Mouse (Mus musculus): Measurements from ENCODE around the gene Birc6. TPM values are rescaled to one million over a fixed set of nuclear protein-coding genes. Genes with fewer than 3 reads are reported as not detected.

Birc6 gene
- polyA plus RNA-seq, 1 experiment from 2014 or later, result 90.9 TPM

DNA sequence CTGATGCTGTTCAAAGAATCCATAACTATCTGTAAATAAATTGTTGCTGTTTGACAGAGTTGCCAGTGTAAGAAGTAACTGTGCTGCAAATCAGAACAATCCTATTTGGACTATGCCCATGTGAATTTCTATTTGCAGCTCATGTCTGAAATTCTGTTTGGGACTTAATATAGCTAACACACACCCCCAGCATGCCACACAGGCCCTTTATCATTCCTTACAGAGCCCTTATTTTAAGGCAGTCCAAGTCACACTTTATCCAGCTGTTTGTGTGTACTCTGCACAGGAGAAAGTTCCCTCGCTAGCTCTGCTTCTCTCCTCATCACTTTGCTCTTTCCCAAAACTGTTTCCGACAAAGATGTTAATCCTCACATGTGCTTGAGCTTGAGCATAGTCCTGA is 15.5 kb downstream of the Birc6 start:
- H3K9me3 ChIP-seq (ENCODE audit: control insufficient read depth, low read length), result no peaks in the 10 kb centered on the region
- no peak for ATAC-seq
- no peak overlapping the region for H3K4me2 ChIP-seq (ENCODE audit: low read length)
- H3K4me3 ChIP-seq (replicated peaks; ENCODE audit: low read length), result no peak overlapping the region
- H3K27me3 ChIP-seq (replicated peaks; ENCODE audit: control insufficient read depth, insufficient read depth, low read length), result no peaks in the 10 kb centered on the region
- H3K36me3 ChIP-seq (ENCODE audit: control insufficient read depth, insufficient read depth), result peaks cover 9% of the 10 kb centered on the region
- H3K27ac ChIP-seq (ENCODE audit: low read length), result no peak overlapping the region
- H3K4me1 ChIP-seq (replicated peaks; ENCODE audit: control insufficient read depth, insufficient read depth, low read length), result no peaks in the 10 kb centered on the region
- WGBS, result 92% methylated on average over 2 of the region's 2 CpGs
- no peak overlapping the region for H3K9ac ChIP-seq (replicated peaks; ENCODE audit: low read depth, low read length)

DNA sequence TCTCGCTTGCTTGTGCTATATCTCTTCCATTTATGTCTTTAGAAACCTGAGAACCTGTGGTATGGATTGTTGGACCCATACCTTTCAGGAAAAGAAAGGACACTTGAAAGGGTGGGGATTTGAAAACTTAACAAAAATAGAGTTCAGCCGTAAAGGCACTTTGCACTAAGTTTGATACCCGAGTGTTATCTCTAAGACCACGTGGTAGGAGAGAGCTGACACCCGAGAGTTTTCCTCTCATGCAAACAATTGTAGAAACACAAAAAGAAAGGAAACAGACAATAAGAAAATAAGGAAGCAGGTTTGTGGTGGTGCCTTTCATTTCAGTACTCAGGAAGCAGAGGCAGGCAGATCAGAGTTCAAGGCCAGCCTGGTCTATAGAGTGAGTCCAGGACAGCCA is 26.0 kb downstream of the Birc6 start:
- no peak overlapping the region for H3K4me2 ChIP-seq (ENCODE audit: low read length)
- peaks cover 10% of the 10 kb centered on the region; the same call in 1 of the 2 replicates for H3K36me3 ChIP-seq (ENCODE audit: control insufficient read depth, insufficient read depth)
- WGBS, result 88% methylated on average over 5 of the region's 5 CpGs
- H3K27me3 ChIP-seq (replicated peaks; ENCODE audit: control insufficient read depth, insufficient read depth, low read length), result no peaks in the 10 kb centered on the region
- no peak for ATAC-seq
- H3K4me3 ChIP-seq (replicated peaks; ENCODE audit: low read length), result no peak overlapping the region
- H3K4me1 ChIP-seq (replicated peaks; ENCODE audit: control insufficient read depth, insufficient read depth, low read length), result no peaks in the 10 kb centered on the region
- H3K9ac ChIP-seq (replicated peaks; ENCODE audit: low read depth, low read length), result no peak overlapping the region
- no peak overlapping the region for H3K27ac ChIP-seq (ENCODE audit: low read length)
- H3K9me3 ChIP-seq (ENCODE audit: control insufficient read depth, low read length), result no peaks in the 10 kb centered on the region

DNA sequence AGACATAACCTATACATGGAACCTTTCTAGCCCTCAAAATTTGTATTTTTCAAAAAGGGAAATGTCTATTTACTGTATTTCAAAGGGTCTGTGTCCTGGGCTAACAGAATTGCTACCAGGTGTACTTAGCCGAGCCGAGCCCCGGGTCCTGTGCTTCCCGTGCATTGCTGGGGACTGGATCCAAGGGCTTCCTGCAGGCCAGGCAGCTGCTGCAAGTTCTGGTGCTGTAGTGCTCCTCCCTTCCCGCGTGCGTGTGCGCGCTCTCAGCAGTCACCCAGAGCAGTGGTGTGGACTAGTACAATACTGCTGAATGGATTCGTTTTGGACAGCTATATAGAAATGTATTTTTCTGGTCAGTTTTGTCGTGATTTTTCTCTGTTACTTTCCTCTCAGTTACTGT is 31.8 kb downstream of the Birc6 start:
- Histone ChIP-seq H3K9ac (replicated peaks; ENCODE audit: low read depth, low read length) (no peak overlapping the region), H3K4me3 (replicated peaks; ENCODE audit: low read length) (no peak overlapping the region), H3K9me3 (ENCODE audit: control insufficient read depth, low read length) (no peaks in the 10 kb centered on the region), H3K4me1 (replicated peaks; ENCODE audit: control insufficient read depth, insufficient read depth, low read length) (no peaks in the 10 kb centered on the region), H3K36me3 (ENCODE audit: control insufficient read depth, insufficient read depth) (peaks cover 9% of the 10 kb centered on the region; the same call in 1 of the 2 replicates), H3K27me3 (replicated peaks; ENCODE audit: control insufficient read depth, insufficient read depth, low read length) (no peaks in the 10 kb centered on the region), H3K27ac (ENCODE audit: low read length) (no peak overlapping the region), H3K4me2 (ENCODE audit: low read length) (no peak overlapping the region)
- ATAC-seq, result no peak
- WGBS, result 91% methylated on average over 11 of the region's 11 CpGs

DNA sequence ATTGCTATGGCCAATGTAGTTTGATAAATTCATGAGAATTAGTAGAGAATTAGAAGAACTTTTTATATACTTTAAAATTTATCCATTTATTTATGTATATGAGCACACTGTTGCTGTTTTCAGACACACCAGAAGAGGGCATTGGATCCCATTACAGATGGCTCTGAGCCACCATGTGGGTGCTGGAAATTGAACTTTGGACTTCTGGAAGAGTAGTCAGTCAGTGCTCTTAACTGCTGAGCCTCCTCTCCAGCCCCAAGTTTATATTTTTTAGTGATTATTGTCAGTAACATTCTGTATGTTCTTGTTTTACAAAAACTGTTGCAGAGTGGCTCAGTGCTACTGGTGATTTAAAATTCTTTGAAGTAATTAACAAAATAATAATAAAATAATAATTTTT is 36.1 kb downstream of the Birc6 start:
- Histone ChIP-seq H3K4me2 (ENCODE audit: low read length) (no peak overlapping the region), H3K9me3 (ENCODE audit: control insufficient read depth, low read length) (no peaks in the 10 kb centered on the region), H3K4me1 (replicated peaks; ENCODE audit: control insufficient read depth, insufficient read depth, low read length) (no peaks in the 10 kb centered on the region), H3K27ac (ENCODE audit: low read length) (no peak overlapping the region), H3K4me3 (replicated peaks; ENCODE audit: low read length) (no peak overlapping the region), H3K27me3 (replicated peaks; ENCODE audit: control insufficient read depth, insufficient read depth, low read length) (no peaks in the 10 kb centered on the region), H3K36me3 (ENCODE audit: control insufficient read depth, insufficient read depth) (0 out of 2 replicates have a peak, but pooled peaks cover 2% of the 10 kb centered on the region), H3K9ac (replicated peaks; ENCODE audit: low read depth, low read length) (no peak overlapping the region)
- ATAC-seq, result no peak

DNA sequence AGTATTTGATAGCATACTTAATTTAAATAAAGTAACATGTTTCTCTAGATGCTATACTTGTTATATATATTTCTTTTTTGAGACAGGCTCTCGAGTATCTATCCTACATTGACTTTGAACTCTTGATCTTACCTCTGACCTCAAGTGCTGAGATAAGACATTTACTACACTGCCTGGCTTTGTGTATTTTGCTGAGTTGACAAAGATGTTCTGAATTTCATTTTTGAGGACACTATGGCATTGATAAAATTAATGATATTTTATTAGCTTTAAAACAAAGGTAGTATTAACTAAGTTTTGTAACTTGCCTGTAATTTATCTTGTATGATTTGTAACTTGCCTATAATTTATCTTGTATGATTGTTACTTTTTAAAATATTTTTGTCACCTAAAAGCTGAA is 41.1 kb downstream of the Birc6 start:
- Histone ChIP-seq H3K4me2 (ENCODE audit: low read length) (no peak overlapping the region), H3K4me1 (replicated peaks; ENCODE audit: control insufficient read depth, insufficient read depth, low read length) (no peaks in the 10 kb centered on the region), H3K9me3 (ENCODE audit: control insufficient read depth, low read length) (no peaks in the 10 kb centered on the region), H3K9ac (replicated peaks; ENCODE audit: low read depth, low read length) (no peak overlapping the region), H3K36me3 (ENCODE audit: control insufficient read depth, insufficient read depth) (no peaks in the 10 kb centered on the region), H3K4me3 (replicated peaks; ENCODE audit: low read length) (no peak overlapping the region), H3K27ac (ENCODE audit: low read length) (no peak overlapping the region), H3K27me3 (replicated peaks; ENCODE audit: control insufficient read depth, insufficient read depth, low read length) (no peaks in the 10 kb centered on the region)
- no peak for ATAC-seq
- WGBS, result 96% methylated on average over 1 of the region's 1 CpGs

DNA sequence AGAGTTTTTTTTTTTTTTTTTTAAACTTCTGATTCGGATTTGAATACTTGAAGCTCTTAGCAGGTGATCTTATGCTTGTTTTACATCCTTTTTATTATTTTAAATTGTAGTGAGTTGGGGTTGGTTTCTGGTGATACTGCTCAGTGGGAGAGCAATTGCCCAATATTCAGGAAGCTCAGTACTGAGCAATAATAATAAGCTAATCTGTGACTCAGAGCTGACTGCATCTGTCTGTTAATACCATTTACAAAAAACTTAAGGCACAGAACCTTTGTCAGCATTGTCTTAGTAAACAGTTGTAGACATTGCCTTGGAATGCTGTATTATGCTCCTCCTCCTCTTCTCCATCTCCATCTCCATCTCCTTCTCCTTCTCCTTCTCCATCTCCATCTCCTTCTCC is 42.5 kb downstream of the Birc6 start:
- H3K4me3 ChIP-seq (replicated peaks; ENCODE audit: low read length), result no peak overlapping the region
- no peaks in the 10 kb centered on the region for H3K36me3 ChIP-seq (ENCODE audit: control insufficient read depth, insufficient read depth)
- no peak overlapping the region for H3K4me2 ChIP-seq (ENCODE audit: low read length)
- 83% methylated on average over 1 of the region's 1 CpGs for WGBS
- no peak overlapping the region for H3K27ac ChIP-seq (ENCODE audit: low read length)
- H3K9me3 ChIP-seq (ENCODE audit: control insufficient read depth, low read length), result no peaks in the 10 kb centered on the region
- H3K9ac ChIP-seq (replicated peaks; ENCODE audit: low read depth, low read length), result no peak overlapping the region
- ATAC-seq, result no peak
- H3K27me3 ChIP-seq (replicated peaks; ENCODE audit: control insufficient read depth, insufficient read depth, low read length), result no peaks in the 10 kb centered on the region
- H3K4me1 ChIP-seq (replicated peaks; ENCODE audit: control insufficient read depth, insufficient read depth, low read length), result no peaks in the 10 kb centered on the region

DNA sequence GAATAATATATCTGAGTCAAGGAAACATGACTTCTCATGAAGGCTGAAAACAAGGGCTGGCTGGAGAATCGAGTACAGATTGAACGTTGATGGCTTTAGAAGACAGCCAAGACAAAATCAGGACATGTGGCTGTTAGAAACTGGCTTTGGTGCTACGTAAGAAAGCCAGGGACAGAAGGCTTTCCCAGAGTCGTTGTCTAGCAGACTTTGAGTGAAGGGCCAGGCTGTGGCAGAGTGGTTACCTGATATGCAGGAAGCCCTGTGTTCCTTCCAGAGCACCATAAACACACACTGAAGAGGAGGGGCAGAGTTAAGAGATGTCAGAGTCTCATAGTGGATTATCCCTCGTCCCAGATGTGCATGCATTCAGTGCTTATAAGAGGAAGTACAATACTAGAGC is 49.1 kb downstream of the Birc6 start:
- Histone ChIP-seq H3K27me3 (replicated peaks; ENCODE audit: control insufficient read depth, insufficient read depth, low read length) (no peaks in the 10 kb centered on the region), H3K9me3 (ENCODE audit: control insufficient read depth, low read length) (no peaks in the 10 kb centered on the region), H3K4me3 (replicated peaks; ENCODE audit: low read length) (no peak overlapping the region), H3K36me3 (ENCODE audit: control insufficient read depth, insufficient read depth) (peaks cover 14% of the 10 kb centered on the region), H3K4me2 (ENCODE audit: low read length) (no peak overlapping the region), H3K27ac (ENCODE audit: low read length) (no peak overlapping the region), H3K9ac (replicated peaks; ENCODE audit: low read depth, low read length) (no peak overlapping the region), H3K4me1 (replicated peaks; ENCODE audit: control insufficient read depth, insufficient read depth, low read length) (no peaks in the 10 kb centered on the region)
- 71% methylated on average over 5 of the region's 5 CpGs for WGBS
- peak; percentile 28; the same call in 1 of the 2 replicates for ATAC-seq

DNA sequence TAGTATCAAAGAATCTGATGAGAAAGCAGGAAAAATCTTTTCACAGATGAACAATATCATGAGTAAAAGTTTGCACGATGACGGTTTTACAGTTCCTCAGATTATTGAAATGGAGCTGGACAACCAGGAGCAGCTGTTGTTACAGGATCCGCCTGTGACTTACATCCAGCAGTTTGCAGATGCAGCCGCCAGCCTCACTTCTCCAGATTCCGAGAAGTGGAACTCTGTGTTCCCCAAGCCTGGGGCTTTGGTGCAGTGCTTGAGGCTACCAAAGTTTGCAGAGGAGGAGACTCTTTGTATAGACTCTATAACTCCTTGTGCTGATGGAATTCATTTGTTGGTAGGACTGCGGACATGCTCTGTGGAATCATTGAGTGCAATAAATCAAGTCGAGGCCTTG is 51.5 kb downstream of the Birc6 start:
- Histone ChIP-seq H3K4me1 (replicated peaks; ENCODE audit: control insufficient read depth, insufficient read depth, low read length) (no peaks in the 10 kb centered on the region), H3K4me2 (ENCODE audit: low read length) (no peak overlapping the region), H3K4me3 (replicated peaks; ENCODE audit: low read length) (no peak overlapping the region), H3K9me3 (ENCODE audit: control insufficient read depth, low read length) (no peaks in the 10 kb centered on the region), H3K27me3 (replicated peaks; ENCODE audit: control insufficient read depth, insufficient read depth, low read length) (no peaks in the 10 kb centered on the region), H3K27ac (ENCODE audit: low read length) (no peak overlapping the region), H3K36me3 (ENCODE audit: control insufficient read depth, insufficient read depth) (peaks cover 14% of the 10 kb centered on the region), H3K9ac (replicated peaks; ENCODE audit: low read depth, low read length) (no peak overlapping the region)
- 93% methylated on average over 7 of the region's 7 CpGs for WGBS
- no peak for ATAC-seq

DNA sequence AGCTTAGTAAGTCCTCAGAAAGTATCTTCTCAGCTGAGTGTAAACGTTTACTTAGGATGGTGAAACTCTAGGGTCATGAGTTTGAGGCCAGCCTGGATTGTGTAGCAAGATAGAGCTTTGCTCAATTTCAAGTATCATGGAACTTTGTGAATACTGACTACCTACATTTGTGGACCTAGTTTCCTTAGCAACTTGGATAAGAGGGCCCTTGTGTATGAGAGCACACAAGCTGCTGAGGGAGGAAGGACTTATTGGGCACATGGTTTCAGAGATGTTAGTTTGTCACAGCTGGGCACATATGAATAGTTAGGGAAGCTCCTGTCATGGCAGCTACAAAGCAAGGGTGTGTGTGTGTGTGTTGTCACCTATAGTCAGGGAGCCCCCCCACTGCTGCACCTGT is 52.6 kb downstream of the Birc6 start:
- Histone ChIP-seq H3K4me3 (replicated peaks; ENCODE audit: low read length) (no peak overlapping the region), H3K9ac (replicated peaks; ENCODE audit: low read depth, low read length) (no peak overlapping the region), H3K4me1 (replicated peaks; ENCODE audit: control insufficient read depth, insufficient read depth, low read length) (no peaks in the 10 kb centered on the region), H3K27ac (ENCODE audit: low read length) (no peak overlapping the region), H3K27me3 (replicated peaks; ENCODE audit: control insufficient read depth, insufficient read depth, low read length) (no peaks in the 10 kb centered on the region), H3K36me3 (ENCODE audit: control insufficient read depth, insufficient read depth) (peaks cover 14% of the 10 kb centered on the region), H3K4me2 (ENCODE audit: low read length) (no peak overlapping the region), H3K9me3 (ENCODE audit: control insufficient read depth, low read length) (no peaks in the 10 kb centered on the region)
- WGBS, result 90% methylated on average over 1 of the region's 1 CpGs
- no peak for ATAC-seq

DNA sequence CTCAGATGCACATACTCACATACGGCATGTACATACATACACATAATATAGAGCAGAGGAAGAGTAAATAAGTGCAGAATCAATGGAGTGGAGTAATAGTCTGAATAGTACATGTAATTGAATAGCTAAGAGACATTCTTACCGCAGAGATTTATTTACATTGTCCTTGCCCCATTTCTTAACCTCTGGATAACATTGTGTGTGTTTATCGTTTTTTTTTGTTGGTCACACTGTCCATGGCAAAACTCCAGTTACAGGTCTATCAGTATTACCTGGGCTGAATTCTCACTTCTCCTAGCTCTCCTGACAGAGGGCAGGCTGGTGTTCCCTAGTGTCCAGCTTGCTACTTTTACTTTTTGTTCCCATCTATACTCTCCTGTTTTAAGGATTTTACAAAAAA is 58.7 kb downstream of the Birc6 start:
- no peaks in the 10 kb centered on the region for H3K9me3 ChIP-seq (ENCODE audit: control insufficient read depth, low read length)
- H3K36me3 ChIP-seq (ENCODE audit: control insufficient read depth, insufficient read depth), result no peaks in the 10 kb centered on the region; the same call in 1 of the 2 replicates
- H3K27me3 ChIP-seq (replicated peaks; ENCODE audit: control insufficient read depth, insufficient read depth, low read length), result no peaks in the 10 kb centered on the region
- no peak for ATAC-seq
- H3K4me3 ChIP-seq (replicated peaks; ENCODE audit: low read length), result no peak overlapping the region
- no peak overlapping the region for H3K27ac ChIP-seq (ENCODE audit: low read length)
- WGBS, result 79% methylated on average over 3 of the region's 3 CpGs
- no peaks in the 10 kb centered on the region for H3K4me1 ChIP-seq (replicated peaks; ENCODE audit: control insufficient read depth, insufficient read depth, low read length)
- H3K4me2 ChIP-seq (ENCODE audit: low read length), result no peak overlapping the region
- no peak overlapping the region for H3K9ac ChIP-seq (replicated peaks; ENCODE audit: low read depth, low read length)
